Mouse (Mus musculus): ENCODE measurements around the gene Parp9.
A peak's percentile ranks its signal among the peaks of the same experiment; 100 is the strongest.
"Not testable (repeated sequence)": the region's sequence is repeated elsewhere in the genome, so short reads cannot be mapped to it uniquely, and the experiment has no call there.

Parp9 gene

GRCm38 (mm10) chr16:35924341-35924740, 13.9 kb upstream of the Parp9 start:
- DNase-seq (ENCODE audit: low spot score): no peak

GRCm38 (mm10) chr16:35932179-35933055, 5.9 kb upstream of the Parp9 start:
- DNase-seq (ENCODE audit: low spot score): no peak

- no peak for DNase-seq (ENCODE audit: low spot score)
These were observed 5.1 kb upstream of the Parp9 start for GRCm38 (mm10) chr16:35933181-35933580.

DNA sequence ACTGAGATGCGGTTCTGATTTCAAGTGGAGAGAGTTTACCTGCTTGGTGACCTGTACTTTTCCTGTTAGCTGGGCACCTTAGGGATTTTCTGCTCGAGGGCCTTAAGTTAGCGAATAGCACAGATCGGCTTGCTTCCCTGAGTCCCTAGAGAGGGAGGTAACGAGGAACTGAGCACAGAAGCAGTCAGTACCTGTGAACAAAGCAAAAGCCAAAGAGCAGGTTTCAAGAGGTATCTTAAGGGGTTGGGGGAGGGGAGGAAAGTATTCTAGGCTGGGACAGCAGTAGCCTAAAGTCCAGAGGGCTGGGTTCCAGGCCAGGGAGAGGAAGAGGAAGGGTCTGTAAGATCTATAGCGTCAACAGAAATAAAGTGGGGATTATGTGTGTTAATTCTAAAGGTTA, 991 bp downstream of the Parp9 start:
- no peak for DNase-seq (ENCODE audit: low spot score)

GRCm38 (mm10) chr16:35939690-35940089, 1.4 kb downstream of the Parp9 start:
- DNase-seq (ENCODE audit: low spot score): peak; percentile 78

GRCm38 (mm10) chr16:35941382-35941781, 3.1 kb downstream of the Parp9 start:
- peak; percentile 15 for DNase-seq (ENCODE audit: low spot score)

GRCm38 (mm10) chr16:35949264-35949663, 11.0 kb downstream of the Parp9 start:
- no peak for DNase-seq (ENCODE audit: low spot score)

GRCm38 (mm10) chr16:35951216-35951615, 12.9 kb downstream of the Parp9 start:
- DNase-seq (ENCODE audit: low spot score): no peak

GRCm38 (mm10) chr16:35952628-35953130, 14.4 kb downstream of the Parp9 start:
- no peak for DNase-seq (ENCODE audit: low spot score)

DNA sequence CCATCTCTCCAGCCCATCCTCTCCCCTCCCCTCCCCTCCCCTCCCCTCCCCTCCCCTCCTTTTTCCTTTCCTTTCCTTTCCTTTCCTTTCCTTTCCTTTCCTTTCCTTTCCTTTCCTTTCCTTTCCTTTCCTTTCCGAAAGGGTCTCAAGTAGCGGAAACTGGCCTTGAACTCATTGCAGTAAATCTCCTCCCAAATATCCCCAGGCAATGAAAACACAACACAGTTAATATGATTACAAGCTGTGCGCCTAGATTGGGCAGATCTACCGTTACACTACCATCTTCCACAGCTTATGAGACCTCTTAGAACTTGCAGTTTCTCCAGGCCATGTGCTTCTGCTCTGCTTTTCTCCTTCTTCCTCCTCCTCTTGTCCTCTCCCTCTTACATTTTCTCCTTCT, 27.7 kb downstream of the Parp9 start:
- DNase-seq (ENCODE audit: low spot score): not testable (repeated sequence)

- DNase-seq (ENCODE audit: low spot score): no peak
These were observed 28.3 kb downstream of the Parp9 start for GRCm38 (mm10) chr16:35966411-35967115.

GRCm38 (mm10) chr16:35967319-35967718, 29.0 kb downstream of the Parp9 start:
- DNase-seq (ENCODE audit: low spot score): no peak

DNA sequence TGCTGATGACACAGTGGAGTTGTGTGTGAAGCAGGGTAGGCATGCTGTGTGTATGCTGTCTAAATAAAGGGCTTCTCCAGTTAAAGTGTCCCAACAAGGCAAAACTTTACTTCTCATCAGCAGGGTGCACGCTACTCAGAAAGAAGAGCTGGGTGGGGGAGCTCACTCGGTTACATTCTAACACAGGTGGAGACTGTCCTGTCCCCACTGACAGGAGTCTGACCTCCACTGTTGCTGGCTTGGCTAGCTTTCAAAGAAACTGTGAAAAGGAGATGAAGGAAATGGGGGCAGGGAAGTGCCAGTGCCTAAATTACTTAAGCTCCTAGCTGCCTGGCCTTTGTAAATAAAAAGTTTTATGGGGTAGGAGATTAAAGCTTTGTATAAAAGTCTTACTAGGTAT, 29.9 kb downstream of the Parp9 start:
- DNase-seq (ENCODE audit: low spot score): no peak

GRCm38 (mm10) chr16:35974021-35974420, 35.8 kb downstream of the Parp9 start:
- DNase-seq (ENCODE audit: low spot score): no peak

GRCm38 (mm10) chr16:35978450-35978849, 40.2 kb downstream of the Parp9 start, which contains the start of gene Kpna1:
Gene Kpna1, plus strand, starts transcription at chr16:35978750.
- DNase-seq (ENCODE audit: low spot score): not testable (repeated sequence)

DNA sequence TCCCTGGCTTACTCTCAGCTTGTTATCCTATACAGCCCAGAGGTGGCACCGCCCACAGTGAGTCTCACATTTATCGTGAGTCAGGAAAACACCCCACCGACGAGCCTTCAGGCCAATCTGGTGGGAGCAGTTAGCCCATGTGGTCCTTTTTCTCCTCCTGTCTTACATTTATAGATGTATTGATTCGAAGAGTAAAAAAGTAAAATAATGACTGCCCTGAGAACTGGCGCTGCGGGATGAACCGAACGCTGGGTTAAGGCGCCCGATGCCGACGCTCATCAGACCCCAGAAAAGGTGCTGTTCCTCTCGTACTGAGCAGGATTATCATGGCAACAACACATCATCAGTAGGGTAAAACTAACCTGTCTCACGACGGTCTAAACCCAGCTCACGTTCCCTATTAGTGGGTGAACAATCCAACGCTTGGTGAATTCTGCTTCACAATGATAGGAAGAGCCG, 43.1 kb downstream of the Parp9 start:
- peak; percentile 100 for DNase-seq (ENCODE audit: low spot score)

- no peak for DNase-seq (ENCODE audit: low spot score)
These were observed 44.2 kb downstream of the Parp9 start for GRCm38 (mm10) chr16:35982506-35982901.

- peak; percentile 94 for DNase-seq (ENCODE audit: low spot score)
These were observed 44.7 kb downstream of the Parp9 start for GRCm38 (mm10) chr16:35982902-35983516.

DNA sequence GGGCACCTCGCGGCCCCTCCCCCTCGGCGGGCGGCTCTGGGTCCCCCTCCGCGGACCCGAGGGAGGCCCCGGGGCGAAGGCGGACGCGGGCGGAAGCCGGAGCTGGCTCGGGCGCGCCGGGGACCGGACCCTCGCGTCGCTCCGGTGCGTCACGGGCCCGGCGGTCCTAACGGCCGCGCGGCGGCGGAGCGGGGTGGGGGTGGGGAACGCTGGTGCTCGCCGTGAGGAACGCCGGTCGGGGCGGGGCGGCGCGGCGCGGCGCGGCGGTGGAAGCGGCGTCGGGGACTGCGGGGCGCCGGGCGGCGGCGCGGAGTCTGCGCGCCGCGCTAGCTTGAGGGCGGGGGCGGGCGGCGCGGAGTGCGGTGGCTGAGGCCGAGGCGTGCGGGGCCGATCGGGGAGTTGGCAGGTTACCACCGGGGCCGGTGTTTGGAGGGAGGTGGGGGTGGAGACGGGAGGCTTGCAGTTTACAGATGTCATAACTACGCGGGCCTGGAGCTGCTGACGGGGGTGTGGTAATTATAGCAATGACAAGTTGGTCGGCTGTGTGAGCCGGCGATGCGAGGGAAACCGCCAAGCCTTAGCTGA, 45.3 kb downstream of the Parp9 start:
- peak; percentile 65 for DNase-seq (ENCODE audit: low spot score)

DNA sequence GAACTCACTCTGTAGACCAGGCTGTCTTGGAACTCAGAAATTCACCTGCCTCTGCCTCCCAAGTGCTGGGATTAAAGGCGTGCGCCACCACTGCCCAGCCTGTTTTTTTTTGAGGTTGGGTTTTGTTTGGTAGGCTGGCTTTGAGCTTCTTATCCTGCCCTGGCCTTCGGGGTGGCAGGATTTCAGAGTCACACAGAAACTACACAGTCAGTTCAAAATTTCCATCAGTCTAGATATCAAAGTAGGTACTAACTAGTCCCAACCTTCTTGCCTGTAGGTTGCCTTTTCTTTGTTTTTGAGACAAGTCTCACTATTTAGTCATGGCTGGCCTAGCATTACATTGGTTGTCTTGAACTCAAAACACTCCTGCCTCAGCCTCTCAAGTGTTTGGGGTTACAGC, 46.2 kb downstream of the Parp9 start:
- no peak for DNase-seq (ENCODE audit: low spot score)

GRCm38 (mm10) chr16:35987930-35988329, 49.7 kb downstream of the Parp9 start:
- DNase-seq (ENCODE audit: low spot score): no peak

DNA sequence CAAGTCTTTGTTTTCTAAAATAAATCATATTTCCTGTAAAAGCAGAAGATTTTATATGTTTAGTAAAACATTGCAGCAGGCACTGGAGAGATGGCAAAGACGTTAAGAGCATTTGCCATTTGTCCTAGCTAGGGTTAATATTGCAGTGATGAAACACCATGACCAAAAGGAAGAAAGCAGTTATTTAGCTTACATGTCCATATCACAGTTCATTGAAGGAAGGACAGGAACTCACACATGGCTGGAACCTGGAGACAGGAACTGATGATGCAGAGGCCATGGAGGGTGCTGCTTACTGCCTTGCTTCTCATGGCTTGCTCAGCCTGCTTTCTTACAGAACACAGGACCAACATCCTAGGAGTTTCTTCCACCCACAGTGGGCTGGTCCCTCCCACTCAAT, 54.1 kb downstream of the Parp9 start:
- no peak for DNase-seq (ENCODE audit: low spot score)

Data from retina, embryonic 14.5 days (tissue).